Mouse (Mus musculus): ENCODE data around the gene Tti1.

GRCm38 (mm10) chr2:158046186-158046585 lies 18.0 kb upstream of the Tti1 start:
- TF ChIP-seq CTCF (IDR thresholded peaks at IDR 0.05; ENCODE audit: low read depth) = no peak
- no peak for TF ChIP-seq EP300 (IDR thresholded peaks at IDR 0.05; ENCODE audit: low read depth)
